Mouse (Mus musculus) embryonic fibroblast, embryonic 13.5 days (primary cell): ENCODE results near the gene F8.

Experiments used
- CTCF ChIP-seq: IDR thresholded peaks from 2 replicates; pipeline ENCODE4 v1.5.1; 2011; ENCODE audit warnings: mild to moderate bottlenecking, control low read depth, low read length, moderate library complexity, borderline replicate concordance; ENCODE audit not compliant: insufficient read depth
- POLR2A ChIP-seq: IDR thresholded peaks from 2 replicates; pipeline ENCODE4 v1.6.1; 2011; ENCODE audit warnings: low read depth, mild to moderate bottlenecking, control low read depth, low read length, moderate library complexity

GRCm38 (mm10) chrX:75148414-75148813 lies 234.0 kb downstream of the F8 start:
- TF ChIP-seq POLR2A (no peak), CTCF (no peak)
